Mouse (Mus musculus): ENCODE measurements at regions not wholly inside any gene's neighbourhood (a gene's known extent, or its start where the extent isn't known, plus 50 kb on each side); places are given as distances from the start of the nearest gene placed in this dataset.

DNA sequence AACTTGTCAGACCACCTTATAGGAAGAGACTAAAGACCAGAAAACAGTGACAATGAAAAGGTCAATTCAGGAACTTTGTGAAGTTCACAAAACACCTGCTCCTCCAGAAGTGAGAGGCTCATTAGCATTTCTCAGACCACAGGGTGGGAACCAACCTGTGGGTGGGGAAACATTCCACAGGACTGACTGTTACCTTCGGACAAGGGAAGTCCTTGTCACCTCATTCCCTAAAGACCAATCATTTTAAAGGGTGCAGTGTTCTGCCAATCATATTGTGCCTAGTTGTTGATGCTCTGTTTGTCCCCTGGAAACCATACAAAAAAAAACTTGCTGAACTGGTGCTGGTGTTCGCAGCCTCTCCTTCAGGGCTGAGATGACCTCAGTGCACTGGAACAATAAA lies 86.2 kb downstream of the Serpinb9g start:
- Histone ChIP-seq H3K27ac (ENCODE audit: low read length) (no peak overlapping the region), H3K4me1 (ENCODE audit: insufficient read depth, low read depth, low read length) (no peaks in the 10 kb centered on the region), H3K9ac (replicated peaks; ENCODE audit: low read depth) (no peak overlapping the region), H3K9me3 (ENCODE audit: low read length) (no peaks in the 10 kb centered on the region), H3K27me3 (replicated peaks; ENCODE audit: insufficient read depth, low read length) (no peaks in the 10 kb centered on the region), H3K36me3 (ENCODE audit: insufficient read depth, low read length) (no peaks in the 10 kb centered on the region), H3K4me3 (ENCODE audit: low read depth, low read length) (no peak overlapping the region), H3K4me2 (replicated peaks; ENCODE audit: low read depth, low read length) (no peak overlapping the region)
- no peak for DNase-seq (ENCODE audit: low spot score)
- no peak for ATAC-seq
- TF ChIP-seq CTCF (IDR thresholded peaks at IDR 0.05) (no peak), EP300 (IDR thresholded peaks at IDR 0.05) (no peak)
- WGBS: 63% methylated on average over 2 of the region's 2 CpGs

DNA sequence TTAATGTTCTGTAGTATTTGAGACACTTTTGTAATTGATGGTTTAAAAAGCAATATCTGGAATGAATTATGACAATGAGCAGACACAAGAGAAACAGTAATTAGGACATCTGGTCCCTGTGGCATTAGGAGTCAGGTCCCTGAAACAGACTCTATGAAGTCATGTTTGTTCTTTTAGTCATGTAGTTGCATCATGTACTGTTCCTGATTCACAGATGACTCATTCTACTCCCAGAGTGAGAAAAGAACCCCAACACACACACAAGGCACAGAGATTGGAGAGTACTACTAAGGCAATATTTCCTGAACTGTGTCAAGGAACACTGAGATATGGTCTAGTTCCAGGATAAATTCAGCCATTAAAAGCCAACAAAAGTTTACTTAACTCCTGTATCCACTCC lies 75.1 kb upstream of the Serpinb6d start:
- Histone ChIP-seq H3K4me2 (replicated peaks; ENCODE audit: low read depth, low read length) (no peak overlapping the region), H3K4me1 (ENCODE audit: insufficient read depth, low read depth, low read length) (no peaks in the 10 kb centered on the region), H3K4me3 (ENCODE audit: low read depth, low read length) (no peak overlapping the region), H3K9ac (replicated peaks; ENCODE audit: low read depth) (no peak overlapping the region), H3K36me3 (ENCODE audit: insufficient read depth, low read length) (no peaks in the 10 kb centered on the region), H3K27ac (ENCODE audit: low read length) (no peak overlapping the region), H3K9me3 (ENCODE audit: low read length) (no peaks in the 10 kb centered on the region), H3K27me3 (replicated peaks; ENCODE audit: insufficient read depth, low read length) (no peaks in the 10 kb centered on the region)
- DNase-seq (ENCODE audit: low spot score) (no peak), ATAC-seq (no peak)
- TF ChIP-seq CTCF (IDR thresholded peaks at IDR 0.05) (no peak), EP300 (IDR thresholded peaks at IDR 0.05) (no peak)

All from lung, postnatal 0 days (tissue).